ENCODE assay signal across 15 mouse cellular contexts in genomic region chr13:46869464-46869863, GRCm38 (mm10).
"Had no signal": no experiment of that assay in that cellular context is flagged by ENCODE, and none has a peak within 500 bp of the region (broad histone marks: within the 10 kb centered on the region; RNA-seq: fewer than 3 reads in every experiment).

No protein-coding gene starts in this region.

- H3K9me3 ChIP-seq: midbrain, embryonic 10.5 days; midbrain, embryonic 12.5 days; neural tube, embryonic 12.5 days; stomach, embryonic 15.5 days had no signal

- H3K27me3 ChIP-seq: midbrain, embryonic 12.5 days; neural tube, embryonic 12.5 days; stomach, embryonic 15.5 days had no signal

- H3K4me2 ChIP-seq: lung, embryonic 14.5 days; midbrain, embryonic 12.5 days; neural tube, embryonic 12.5 days; stomach, embryonic 15.5 days had no signal

- ATAC-seq: midbrain, embryonic 16.5 days had no signal

- H3K4me3 ChIP-seq: midbrain, embryonic 10.5 days; midbrain, embryonic 12.5 days; neural tube, embryonic 12.5 days; stomach, embryonic 15.5 days had no signal

- H3K36me3 ChIP-seq: midbrain, embryonic 12.5 days; neural tube, embryonic 12.5 days; stomach, embryonic 15.5 days had no signal

- H3K9ac ChIP-seq: lung, embryonic 14.5 days; midbrain, embryonic 12.5 days; neural tube, embryonic 12.5 days; stomach, embryonic 15.5 days had no signal

- DNase-seq: lung, adult 18-20 months; lung, embryonic 14.5 days; lung, postnatal 10 days; lung, postnatal 4 days; midbrain, embryonic 14.5 days; right cerebral cortex, postnatal 14 days; thymus, adult 2 months; thymus, postnatal 25 days; thymus, postnatal 4 days had no signal

- H3K27ac ChIP-seq: midbrain, embryonic 10.5 days; midbrain, embryonic 12.5 days; neural tube, embryonic 12.5 days; stomach, embryonic 15.5 days; stomach, postnatal 0 days had no signal
